In the genomic region with DNA sequence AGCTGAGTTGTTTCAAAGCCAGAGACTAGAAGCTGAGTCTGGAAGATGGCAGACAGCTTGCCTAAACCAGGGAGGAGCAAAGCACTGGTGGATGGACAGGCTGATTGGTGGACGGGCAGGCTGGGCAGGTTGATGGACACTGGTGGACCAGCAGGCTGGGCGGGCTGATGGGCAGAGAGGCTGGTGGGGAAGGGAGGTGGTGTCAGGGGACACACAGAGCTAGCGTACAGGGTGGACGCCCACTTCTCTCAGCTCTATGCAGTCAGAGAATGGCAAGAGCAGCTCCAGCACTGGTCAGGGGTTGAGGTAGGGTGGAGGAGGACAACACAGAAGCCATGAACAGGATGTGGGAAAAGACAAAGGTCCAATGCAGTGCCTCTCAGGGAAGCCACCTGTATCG, we compare ENCODE assay signal across 21 mouse cellular contexts. TPM values are rescaled to one million over a fixed set of nuclear protein-coding genes. Genes with fewer than 3 reads are reported as not detected.
A peak's percentile ranks its signal among the peaks of the same experiment; 100 is the strongest.
DNase-seq lines count a peak whose midpoint lies in the region; ATAC-seq and TF ChIP-seq lines count a peak whose summit lies in the region.
"Had no signal": no experiment of that assay in that cellular context is flagged by ENCODE, and none has a peak within 500 bp of the region (broad histone marks: within the 10 kb centered on the region; RNA-seq: fewer than 3 reads in every experiment).

No protein-coding gene starts in this region.

- DNase-seq in heart, adult 11 months, result peak; percentile 75
- DNase-seq in urinary bladder, postnatal 10 days (ENCODE audit: low spot score), result peak; percentile 8
- DNase-seq in urinary bladder, adult 18-20 months (ENCODE audit: low spot score in 2 of 2), result no peak
- no peak for DNase-seq in kidney, adult 8-10 months
- DNase-seq: adrenal gland, postnatal 10 days; B cell, adult 2 months; cerebellum, adult 11 months; cerebellum, adult 8-10 months; embryo, embryonic 11 days; heart, postnatal 10 days had no signal

- no peak overlapping the region for H3ac ChIP-seq in myocyte (ENCODE audit: control insufficient read depth, insufficient read length)

- H3K27me3 ChIP-seq in heart, embryonic 11.5 days (ENCODE audit: control insufficient read depth, insufficient read depth, low read length), result peaks cover 3% of the 10 kb centered on the region; the same call in 1 of the 2 replicates
- peaks cover 66% of the 10 kb centered on the region for H3K27me3 ChIP-seq in megakaryocyte, embryonic 14.5 days (replicated peaks)
- H3K27me3 ChIP-seq in myocyte (ENCODE audit: control insufficient read depth, insufficient read depth, insufficient read length), result no peaks in the 10 kb centered on the region
- H3K27me3 ChIP-seq: embryonic facial prominence, embryonic 12.5 days; forebrain, embryonic 15.5 days; hindbrain, embryonic 13.5 days had no signal

- 68% methylated on average over 5 of the region's 5 CpGs for WGBS in heart, embryonic 11.5 days (ENCODE audit: insufficient replicate concordance)

- no peaks in the 10 kb centered on the region for H3K9me3 ChIP-seq in heart, embryonic 11.5 days (replicated peaks; ENCODE audit: control insufficient read depth, low read length)
- H3K9me3 ChIP-seq in megakaryocyte, embryonic 14.5 days, result peaks cover 11% of the 10 kb centered on the region
- H3K9me3 ChIP-seq: embryonic facial prominence, embryonic 12.5 days; forebrain, embryonic 15.5 days; hindbrain, embryonic 13.5 days had no signal

- H3K79me2 ChIP-seq in myocyte (ENCODE audit: control insufficient read depth, insufficient read depth), result no peaks in the 10 kb centered on the region

- no peaks in the 10 kb centered on the region for H3K36me3 ChIP-seq in heart, embryonic 11.5 days (ENCODE audit: control insufficient read depth, insufficient read depth, low read length)
- no peaks in the 10 kb centered on the region for H3K36me3 ChIP-seq in megakaryocyte, embryonic 14.5 days (replicated peaks; ENCODE audit: low read length)
- H3K36me3 ChIP-seq in myocyte (ENCODE audit: control insufficient read depth, insufficient read depth), result no peaks in the 10 kb centered on the region
- H3K36me3 ChIP-seq: embryonic facial prominence, embryonic 12.5 days; forebrain, embryonic 15.5 days; hindbrain, embryonic 13.5 days had no signal

- ATAC-seq in heart, embryonic 11.5 days (replicated peaks; ENCODE audit: insufficient number of reproducible peaks, low FRiP score, low TSS enrichment), result no peak
- no peak for ATAC-seq in megakaryocyte, adult 5-6 weeks (ENCODE audit: poor library complexity, severe bottlenecking)
- ATAC-seq: forebrain, embryonic 15.5 days; hindbrain, postnatal 0 days had no signal

- TF ChIP-seq POLR2A in myocyte (IDR thresholded peaks at IDR 0.05; ENCODE audit: insufficient read length, low read depth), result no peak

- peaks cover 9% of the 10 kb centered on the region for H3K4me1 ChIP-seq in heart, embryonic 11.5 days (ENCODE audit: control insufficient read depth, insufficient read depth, low read length)
- peaks cover 7% of the 10 kb centered on the region for H3K4me1 ChIP-seq in megakaryocyte, embryonic 14.5 days
- H3K4me1 ChIP-seq: forebrain, embryonic 15.5 days had no signal

- no peak overlapping the region for H3K4me3 ChIP-seq in heart, embryonic 11.5 days (ENCODE audit: low read depth, low read length)
- peak overlapping the region; percentile 53 for H3K4me3 ChIP-seq in megakaryocyte, embryonic 14.5 days (replicated peaks)
- H3K4me3 ChIP-seq in myocyte, result no peak overlapping the region
- H3K4me3 ChIP-seq: embryonic facial prominence, embryonic 12.5 days; forebrain, embryonic 15.5 days; hindbrain, embryonic 13.5 days had no signal

- no peak overlapping the region for H3K27ac ChIP-seq in heart, embryonic 11.5 days (ENCODE audit: low read depth, low read length)
- H3K27ac ChIP-seq: embryonic facial prominence, embryonic 12.5 days; forebrain, embryonic 15.5 days; hindbrain, embryonic 13.5 days; hindbrain, postnatal 0 days had no signal

- H3K4me2 ChIP-seq in heart, embryonic 11.5 days, result no peak overlapping the region
- H3K4me2 ChIP-seq in myocyte (ENCODE audit: low read depth), result peak overlapping the region; percentile 3
- H3K4me2 ChIP-seq: embryonic facial prominence, embryonic 12.5 days; forebrain, embryonic 15.5 days; hindbrain, embryonic 13.5 days had no signal

- H3K9ac ChIP-seq in heart, embryonic 11.5 days (ENCODE audit: low read depth, low read length), result no peak overlapping the region
- H3K9ac ChIP-seq: embryonic facial prominence, embryonic 12.5 days; forebrain, embryonic 15.5 days; hindbrain, embryonic 13.5 days had no signal

TF ChIP-seq in myocyte, 11 proteins besides CTCF, POLR2A, EP300 and RAD21:
- TF ChIP-seq TCF12 (IDR thresholded peaks at IDR 0.05; ENCODE audit: insufficient read depth, poor library complexity, severe bottlenecking) (no peak), MYOD1 (IDR thresholded peaks at IDR 0.05; ENCODE audit: control insufficient read depth in 1 of 3, insufficient read length in 2 of 3, low read depth in 2 of 3) (no peak), REST (IDR thresholded peaks at IDR 0.05; ENCODE audit: insufficient read depth, insufficient read length) (no peak), TCF3 (IDR thresholded peaks at IDR 0.05; ENCODE audit: insufficient read length, low read depth) (no peak), USF1 (IDR thresholded peaks at IDR 0.05; ENCODE audit: low read depth) (no peak), POLR2AphosphoS2 (IDR thresholded peaks at IDR 0.05; ENCODE audit: insufficient read length, low read depth) (no peak), SRF (IDR thresholded peaks at IDR 0.05; ENCODE audit: control insufficient read depth, insufficient read length, low read depth) (no peak), MAX (IDR thresholded peaks at IDR 0.05; ENCODE audit: low read depth) (no peak), MYOG (IDR thresholded peaks at IDR 0.05; ENCODE audit: control insufficient read depth in 1 of 3, insufficient read depth in 1 of 3, insufficient read length in 2 of 3, low read depth in 2 of 3) (no peak), E2F4 (IDR thresholded peaks at IDR 0.05; ENCODE audit: insufficient read depth) (no peak), CEBPB (IDR thresholded peaks at IDR 0.05; ENCODE audit: insufficient read depth, poor library complexity, severe bottlenecking) (no peak)

RNA-seq across cellular contexts. Expression of a gene that starts 13.7 kb away (rescaled TPM):
- polyA plus RNA-seq in heart, embryonic 11.5 days (2014; fragmentation: Nextera tagmentation; extraction: Ambion mirVana), result 46.0 and 50.8 TPM in 2 replicates
- polyA plus RNA-seq in megakaryocyte, embryonic 14.5 days (2012; ENCODE audit: insufficient read depth, low replicate concordance), result 8.4 and 8.9 TPM in 2 replicates
- total RNA-seq in megakaryocyte, adult 5-6 weeks (2015), result 39.0 and 39.4 TPM in 2 replicates
- 26.4 and 49.5 TPM in 2 replicates for total RNA-seq in megakaryocyte, adult 5-6 weeks (2017)
- polyA plus RNA-seq in myocyte (2012; fragmentation: generic; extraction: Trizol), result 321 TPM
- total RNA-seq: MEL had no signal

RNA-seq across cellular contexts. Expression of a gene that starts 27.0 kb away (rescaled TPM):
- polyA plus RNA-seq in heart, embryonic 11.5 days (2014; fragmentation: Nextera tagmentation; extraction: Ambion mirVana), result 0.18 and 0.31 TPM in 2 replicates
- polyA plus RNA-seq in megakaryocyte, embryonic 14.5 days (2012; ENCODE audit: insufficient read depth, low replicate concordance), result not detected in 2 replicates
- total RNA-seq in megakaryocyte, adult 5-6 weeks (2015), result 0.38 and 0.87 TPM in 2 replicates
- 0.66 and 1.6 TPM in 2 replicates for total RNA-seq in megakaryocyte, adult 5-6 weeks (2017)
- 0.60 TPM for polyA plus RNA-seq in myocyte (2012; fragmentation: generic; extraction: Trizol)
- total RNA-seq: common myeloid progenitor, adult 5-6 weeks; MEL had no signal
- polyA plus RNA-seq: forebrain, embryonic 15.5 days had no signal

RNA-seq across cellular contexts. Expression of a gene that starts 32.6 kb away (rescaled TPM):
- polyA plus RNA-seq in heart, embryonic 11.5 days (2014; fragmentation: Nextera tagmentation; extraction: Ambion mirVana), result 3.1 and 3.8 TPM in 2 replicates
- 84.6 and 224 TPM in 2 replicates for polyA plus RNA-seq in megakaryocyte, embryonic 14.5 days (2012; ENCODE audit: insufficient read depth, low replicate concordance)
- 63.8 and 78.5 TPM in 2 replicates for total RNA-seq in megakaryocyte, adult 5-6 weeks (2015)
- total RNA-seq in megakaryocyte, adult 5-6 weeks (2017), result 42.1 and 48.1 TPM in 2 replicates
- 16.4 TPM for polyA plus RNA-seq in myocyte (2012; fragmentation: generic; extraction: Trizol)

RNA-seq across cellular contexts. Expression of a gene that starts 49.6 kb away (rescaled TPM):
- polyA plus RNA-seq in heart, embryonic 11.5 days (2014; fragmentation: Nextera tagmentation; extraction: Ambion mirVana), result 16.0 and 17.1 TPM in 2 replicates
- polyA plus RNA-seq in megakaryocyte, embryonic 14.5 days (2012; ENCODE audit: insufficient read depth, low replicate concordance), result 41.8 and 139 TPM in 2 replicates
- total RNA-seq in megakaryocyte, adult 5-6 weeks (2015), result 18.9 and 19.2 TPM in 2 replicates
- total RNA-seq in megakaryocyte, adult 5-6 weeks (2017), result 16.9 and 19.0 TPM in 2 replicates
- 33.7 TPM for polyA plus RNA-seq in myocyte (2012; fragmentation: generic; extraction: Trizol)

RNA-seq across cellular contexts. Expression of a gene that starts 58.8 kb away (rescaled TPM):
- polyA plus RNA-seq in heart, embryonic 11.5 days (2014; fragmentation: Nextera tagmentation; extraction: Ambion mirVana), result 2.7 and 4.2 TPM in 2 replicates
- polyA plus RNA-seq in megakaryocyte, embryonic 14.5 days (2012; ENCODE audit: insufficient read depth, low replicate concordance), result not detected in 2 replicates
- not detected in 2 replicates for total RNA-seq in megakaryocyte, adult 5-6 weeks (2015)
- not detected in 2 replicates for total RNA-seq in megakaryocyte, adult 5-6 weeks (2017)
- polyA plus RNA-seq in myocyte (2012; fragmentation: generic; extraction: Trizol), result 9.8 TPM
- total RNA-seq: common myeloid progenitor, adult 5-6 weeks; hematopoietic stem cell, adult 5-6 weeks had no signal

Comparison
In these comparisons a context has a peak if more than half of its experiments do, and no peak if none do; other contexts are left out.
1. DNase-seq: peak in heart, adult 11 months (single experiment) and urinary bladder, postnatal 10 days (single experiment); none in urinary bladder, adult 18-20 months (0 of 2) and kidney, adult 8-10 months (0 of 2).